ENCODE assay signal across 8 mouse cellular contexts in genomic region chr5:139483171-139483848, GRCm38 (mm10). TPM values are rescaled to one million over a fixed set of nuclear protein-coding genes. Genes with fewer than 3 reads are reported as not detected.
DNase-seq lines count a peak whose midpoint lies in the region; ATAC-seq and TF ChIP-seq lines count a peak whose summit lies in the region.

No protein-coding gene starts in this region.

- no peaks in the 10 kb centered on the region for H3K27me3 ChIP-seq in heart, embryonic 11.5 days (ENCODE audit: control insufficient read depth, insufficient read depth, low read length)
- no peaks in the 10 kb centered on the region for H3K27me3 ChIP-seq in MEL (ENCODE audit: control insufficient read depth in 1 of 2, insufficient read depth in 2 of 2, low read length in 2 of 2)
- no peaks in the 10 kb centered on the region for H3K27me3 ChIP-seq in hindbrain, embryonic 16.5 days (replicated peaks; ENCODE audit: control insufficient read depth, insufficient read depth, low read length)
- H3K27me3 ChIP-seq in midbrain, embryonic 10.5 days (ENCODE audit: low read depth, poor library complexity, severe bottlenecking): no peaks in the 10 kb centered on the region

- H3K9ac ChIP-seq in heart, embryonic 11.5 days (ENCODE audit: low read depth, low read length): peak overlapping the region; percentile 84
- peak overlapping the region; percentile 73 for H3K9ac ChIP-seq in MEL (ENCODE audit: control insufficient read depth, low read depth, low read length, poor library complexity, severe bottlenecking)
- peak overlapping the region; percentile 85 for H3K9ac ChIP-seq in hindbrain, embryonic 16.5 days (ENCODE audit: low read depth, low read length)

- H3K9me3 ChIP-seq in heart, embryonic 11.5 days (replicated peaks; ENCODE audit: control insufficient read depth, low read length): no peaks in the 10 kb centered on the region
- no peaks in the 10 kb centered on the region for H3K9me3 ChIP-seq in MEL (replicated peaks; ENCODE audit: insufficient read depth, low read length)
- H3K9me3 ChIP-seq in hindbrain, embryonic 16.5 days (ENCODE audit: control insufficient read depth, low read length): peaks cover 8% of the 10 kb centered on the region
- peaks cover 17% of the 10 kb centered on the region; the same call in 1 of the 2 replicates for H3K9me3 ChIP-seq in midbrain, embryonic 10.5 days (replicated peaks)

- TF ChIP-seq EP300 in MEL (IDR thresholded peaks at IDR 0.05; ENCODE audit: low read depth in 1 of 2, low read length in 2 of 2): no peak

- peaks cover 11% of the 10 kb centered on the region; the same call in 1 of the 2 replicates for H3K36me3 ChIP-seq in heart, embryonic 11.5 days (ENCODE audit: control insufficient read depth, insufficient read depth, low read length)
- H3K36me3 ChIP-seq in MEL (ENCODE audit: control insufficient read depth in 1 of 2, insufficient read depth in 2 of 2, low read length in 2 of 2): peaks cover 0 to 5% of the 10 kb centered on the region in 2 experiments; a peak in 2 of 4 replicates
- peaks cover 14% of the 10 kb centered on the region for H3K36me3 ChIP-seq in hindbrain, embryonic 16.5 days (ENCODE audit: control insufficient read depth, insufficient read depth, low read length)
- H3K36me3 ChIP-seq in midbrain, embryonic 10.5 days: peaks cover 41% of the 10 kb centered on the region

- no peak for ATAC-seq in heart, embryonic 11.5 days (replicated peaks; ENCODE audit: insufficient number of reproducible peaks, low FRiP score, low TSS enrichment)
- no peak for ATAC-seq in hindbrain, embryonic 16.5 days

- DNase-seq in heart, postnatal 25 days (ENCODE audit: low spot score): no peak
- DNase-seq in MEL (ENCODE audit: low read depth, low spot score): peak; percentile 56
- no peak for DNase-seq in midbrain, embryonic 10.5 days (ENCODE audit: low spot score)
- no peak for DNase-seq in right cerebral cortex, postnatal 25 days
- DNase-seq in left cerebral cortex, adult 11 months (ENCODE audit: low spot score): no peak
- DNase-seq in ovary, postnatal 14 days (ENCODE audit: low spot score): no peak

- H3K4me2 ChIP-seq in heart, embryonic 11.5 days: peak overlapping the region; percentile 95
- H3K4me2 ChIP-seq in hindbrain, embryonic 16.5 days (ENCODE audit: low read length): peak overlapping the region; percentile 96

- peaks cover 7% of the 10 kb centered on the region; the same call in 1 of the 2 replicates for H3K4me1 ChIP-seq in heart, embryonic 11.5 days (ENCODE audit: control insufficient read depth, insufficient read depth, low read length)
- H3K4me1 ChIP-seq in MEL (ENCODE audit: control insufficient read depth in 1 of 2, insufficient read depth in 2 of 2, low read length in 2 of 2): peaks cover 0 to 10% of the 10 kb centered on the region in 2 experiments; a peak in 2 of 4 replicates
- peaks cover 12% of the 10 kb centered on the region for H3K4me1 ChIP-seq in hindbrain, embryonic 16.5 days (ENCODE audit: control insufficient read depth, insufficient read depth, low read depth, low read length)
- H3K4me1 ChIP-seq in midbrain, embryonic 10.5 days: peaks cover 15% of the 10 kb centered on the region

- no peak for TF ChIP-seq POLR2A in MEL (IDR thresholded peaks at IDR 0.05; ENCODE audit: control insufficient read depth in 1 of 2, insufficient read depth in 1 of 2, low read depth in 1 of 2, low read length in 2 of 2, poor library complexity in 1 of 2)

- peak overlapping the region; percentile 90 for H3K4me3 ChIP-seq in heart, embryonic 11.5 days (ENCODE audit: low read depth, low read length)
- H3K4me3 ChIP-seq in MEL (ENCODE audit: control insufficient read depth in 1 of 2, insufficient read depth in 1 of 2, low read depth in 2 of 2, low read length in 2 of 2): peak overlapping the region; percentile 80 to 98
- peak overlapping the region; percentile 82 for H3K4me3 ChIP-seq in hindbrain, embryonic 16.5 days (ENCODE audit: low read length)
- H3K4me3 ChIP-seq in midbrain, embryonic 10.5 days: peak overlapping the region; percentile 85

- no peak for TF ChIP-seq CTCF in MEL (IDR thresholded peaks at IDR 0.05 in 2 of 3, conservative IDR thresholded peaks at IDR 0.05 in 1 of 3; ENCODE audit: control insufficient read depth in 1 of 3, insufficient read depth in 1 of 3, low read depth in 2 of 3, low read length in 3 of 3, poor library complexity in 1 of 3, severe bottlenecking in 1 of 3)

- intact Hi-C loops in heart, postnatal 25 days (cut with DNase I): loop anchor here (2.0 to 5.0 kb wide), 2 partner anchors 23 to 76 kb away; partner anchors contain the start of genes 3110082I17Rik and C130050O18Rik

- no peak overlapping the region for H3K27ac ChIP-seq in heart, embryonic 11.5 days (ENCODE audit: low read depth, low read length)
- peak overlapping the region; percentile 34; the same call in 1 of the 2 replicates for H3K27ac ChIP-seq in MEL (ENCODE audit: control insufficient read depth, low read depth, low read length)
- no peak overlapping the region for H3K27ac ChIP-seq in hindbrain, embryonic 16.5 days (ENCODE audit: low read depth, low read length)
- no peak overlapping the region for H3K27ac ChIP-seq in midbrain, embryonic 10.5 days (replicated peaks)

- 55% methylated on average over 14 of the region's 14 CpGs for WGBS in heart, embryonic 11.5 days (ENCODE audit: insufficient replicate concordance)
- 68% methylated on average over 14 of the region's 14 CpGs for WGBS in hindbrain, embryonic 16.5 days
- WGBS in midbrain, embryonic 10.5 days: 67% methylated on average over 14 of the region's 14 CpGs

- H3K79me2 ChIP-seq in MEL (ENCODE audit: control insufficient read depth, insufficient read depth, low read length, poor library complexity): peaks cover 11% of the 10 kb centered on the region

- TF ChIP-seq RAD21 in MEL (IDR thresholded peaks at IDR 0.05; ENCODE audit: low read depth, low read length): no peak

TF ChIP-seq in MEL, 35 proteins besides CTCF, POLR2A, EP300 and RAD21:
- TF ChIP-seq BHLHE40 (IDR thresholded peaks at IDR 0.05; ENCODE audit: borderline replicate concordance, low read depth, low read length) (no peak), HCFC1 (IDR thresholded peaks at IDR 0.05; ENCODE audit: low read depth, low read length) (no peak), ETS1 (IDR thresholded peaks at IDR 0.05; ENCODE audit: low read depth, low read length) (no peak), POLR2AphosphoS2 (IDR thresholded peaks at IDR 0.05; ENCODE audit: low read length) (no peak), SMC3 (IDR thresholded peaks at IDR 0.05; ENCODE audit: low read depth, low read length) (no peak), MYC (IDR thresholded peaks at IDR 0.05; ENCODE audit: low read depth, low read length) (no peak), ZC3H11A (IDR thresholded peaks at IDR 0.05; ENCODE audit: low read depth, low read length) (no peak), KAT2A (conservative IDR thresholded peaks at IDR 0.05; ENCODE audit: low read depth, low read length) (no peak), MXI1 (IDR thresholded peaks at IDR 0.05; ENCODE audit: low read depth, low read length) (no peak), GATA1 (IDR thresholded peaks at IDR 0.05; ENCODE audit: low read depth, low read length) (no peak), POLR2AphosphoS5 (IDR thresholded peaks at IDR 0.05; ENCODE audit: borderline replicate concordance, low read depth, low read length) (no peak), NRF1 (IDR thresholded peaks at IDR 0.05; ENCODE audit: insufficient read depth, low read depth, low read length, poor library complexity, severe bottlenecking) (no peak)

RNA-seq across cellular contexts. Expression of gene Zfand2a, which starts 1.0 kb away (rescaled TPM):
- polyA plus RNA-seq in heart, embryonic 11.5 days (2014; fragmentation: Nextera tagmentation; extraction: Ambion mirVana): 6.3 and 7.2 TPM in 2 replicates
- total RNA-seq in heart, postnatal 25 days (2021): 10 to 100 TPM; 15.1 to 16.5 TPM
- 12.4 and 13.8 TPM in 2 replicates for total RNA-seq in MEL (2012; rRNA removed)
- 10 to 100 TPM in 1 of 2 experiments, not detected in 1; 15.3 TPM for polyA plus RNA-seq in MEL (2012; ENCODE audit: insufficient read depth in 1 of 2, insufficient read length in 2 of 2, low read depth in 1 of 2, low replicate concordance in 2 of 2, missing spikeins in 1 of 2)
- 24.5 and 29.3 TPM in 2 replicates for polyA plus RNA-seq in hindbrain, embryonic 16.5 days (2015; fragmentation: Nextera tagmentation; extraction: Ambion mirVana)
- polyA plus RNA-seq in midbrain, embryonic 10.5 days (2016; fragmentation: Nextera tagmentation; extraction: Ambion mirVana): 9.1 and 12.2 TPM in 2 replicates

RNA-seq across cellular contexts. Expression of gene 3110082I17Rik, which starts 23.0 kb away (rescaled TPM):
- polyA plus RNA-seq in heart, embryonic 11.5 days (2014; fragmentation: Nextera tagmentation; extraction: Ambion mirVana): 19.3 and 21.9 TPM in 2 replicates
- 1 to 10 TPM; 5.0 to 5.3 TPM for total RNA-seq in heart, postnatal 25 days (2021)
- total RNA-seq in MEL (2012; rRNA removed): 43.2 and 58.1 TPM in 2 replicates
- 10 to 100 TPM in 1 of 2 experiments, not detected in 1; 79.5 TPM for polyA plus RNA-seq in MEL (2012; ENCODE audit: insufficient read depth in 1 of 2, insufficient read length in 2 of 2, low read depth in 1 of 2, low replicate concordance in 2 of 2, missing spikeins in 1 of 2)
- 18.4 and 20.3 TPM in 2 replicates for polyA plus RNA-seq in hindbrain, embryonic 16.5 days (2015; fragmentation: Nextera tagmentation; extraction: Ambion mirVana)
- 56.6 and 64.7 TPM in 2 replicates for polyA plus RNA-seq in midbrain, embryonic 10.5 days (2016; fragmentation: Nextera tagmentation; extraction: Ambion mirVana)

RNA-seq across cellular contexts. Expression of gene Uncx, which starts 60.0 kb away (rescaled TPM):
- 0.09 TPM in 1 of 2 replicates, not detected in the other for polyA plus RNA-seq in heart, embryonic 11.5 days (2014; fragmentation: Nextera tagmentation; extraction: Ambion mirVana)
- not detected for total RNA-seq in heart, postnatal 25 days (2021)
- total RNA-seq in MEL (2012; rRNA removed): not detected in 2 replicates
- not detected for polyA plus RNA-seq in MEL (2012; ENCODE audit: insufficient read depth in 1 of 2, insufficient read length in 2 of 2, low read depth in 1 of 2, low replicate concordance in 2 of 2, missing spikeins in 1 of 2)
- polyA plus RNA-seq in hindbrain, embryonic 16.5 days (2015; fragmentation: Nextera tagmentation; extraction: Ambion mirVana): 24.9 and 26.7 TPM in 2 replicates
- polyA plus RNA-seq in midbrain, embryonic 10.5 days (2016; fragmentation: Nextera tagmentation; extraction: Ambion mirVana): 18.8 and 36.7 TPM in 2 replicates

Comparison
In these comparisons a context has a peak if more than half of its experiments do, and no peak if none do; other contexts are left out.
1. RNA of gene Uncx, which starts 60.0 kb away (polyA plus RNA-seq): 24.9 to 26.7 TPM in hindbrain, embryonic 16.5 days and 18.8 to 36.7 TPM in midbrain, embryonic 10.5 days; 0.09 TPM in heart, embryonic 11.5 days and not detected in MEL; every median in the first group is over 10 times any median in the second.
2. Peak in every context shown above with its lines, with median percentiles within 50 percentile points of each other: H3K4me3 ChIP-seq and H3K9ac ChIP-seq.